Mouse (Mus musculus): ENCODE results near the gene Fam228b.

DNA sequence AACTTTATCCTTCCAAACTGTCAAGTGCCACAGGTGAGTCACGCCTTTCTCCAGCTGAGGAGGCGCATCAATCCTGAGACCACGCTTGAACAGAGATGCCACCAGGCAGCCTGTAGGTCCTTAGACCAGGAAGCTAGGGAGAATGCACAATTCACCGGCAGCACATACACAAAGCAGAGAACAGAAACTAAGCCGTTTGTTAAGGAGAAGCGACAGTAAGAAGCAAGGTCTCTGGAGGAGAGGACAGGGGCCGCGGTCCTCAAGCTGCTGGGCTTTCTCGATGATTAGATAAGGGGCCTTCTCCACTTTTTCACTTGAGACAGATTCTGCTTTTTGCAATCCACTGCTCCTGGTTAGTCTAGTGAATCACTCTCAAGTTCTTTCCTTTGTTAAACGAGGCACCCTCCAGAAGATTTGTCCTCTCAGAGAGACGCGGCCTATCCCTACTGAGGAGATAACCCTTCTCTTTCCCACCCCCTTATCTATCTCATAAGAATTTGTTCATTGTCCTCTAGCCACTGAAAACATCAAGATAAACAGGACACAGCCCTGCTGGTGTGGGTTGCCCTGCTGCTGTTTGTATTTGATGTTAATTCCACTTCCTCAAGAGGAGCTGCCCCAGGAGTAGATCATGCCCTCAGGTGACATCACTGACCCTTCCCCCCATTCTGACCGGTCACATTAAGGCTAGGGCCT lies 49.9 kb downstream of the Fam228b start:
- TF ChIP-seq FLI1 (IDR thresholded peaks at IDR 0.05; ENCODE audit: low read length): no peak
- no peak for TF ChIP-seq GATA1 (IDR thresholded peaks at IDR 0.05; ENCODE audit: borderline replicate concordance, low read length)
